32 mouse cellular contexts compared by ENCODE assay signal in the genomic region with DNA sequence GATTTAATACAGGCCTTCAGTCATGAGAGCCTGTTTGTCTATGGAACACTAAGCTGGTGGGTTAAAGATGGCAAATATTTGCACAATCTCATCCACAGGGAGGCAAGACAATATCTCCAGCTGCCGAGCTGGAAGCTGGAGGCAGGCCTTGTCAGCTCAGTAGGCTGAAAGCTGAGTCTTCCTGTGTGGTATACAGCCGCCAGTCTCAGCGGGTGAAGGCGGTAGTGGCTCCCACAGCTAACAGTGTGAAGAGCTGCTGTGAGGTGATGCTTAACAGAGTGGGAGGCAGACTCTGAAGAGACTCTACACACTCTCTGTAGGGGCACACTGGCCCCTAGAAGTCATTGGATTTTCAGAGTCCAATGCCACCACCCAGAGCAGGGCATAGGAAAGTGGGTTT. TPM values are rescaled to one million over a fixed set of nuclear protein-coding genes. Genes with fewer than 3 reads are reported as not detected.
A peak's percentile ranks its signal among the peaks of the same experiment; 100 is the strongest.
DNase-seq lines count a peak whose midpoint lies in the region; ATAC-seq and TF ChIP-seq lines count a peak whose summit lies in the region.
"Had no signal": no experiment of that assay in that cellular context is flagged by ENCODE, and none has a peak within 500 bp of the region (broad histone marks: within the 10 kb centered on the region; RNA-seq: fewer than 3 reads in every experiment).

No protein-coding gene starts in this region.

- H3K4me2 ChIP-seq in lung, embryonic 14.5 days = no peak overlapping the region
- no peak overlapping the region for H3K4me2 ChIP-seq in midbrain, embryonic 13.5 days (replicated peaks)
- H3K4me2 ChIP-seq in midbrain, postnatal 0 days (ENCODE audit: low read depth, low read length, poor library complexity, severe bottlenecking) = no peak overlapping the region
- H3K4me2 ChIP-seq: embryonic facial prominence, embryonic 13.5 days; forebrain, embryonic 12.5 days; forebrain, embryonic 15.5 days; heart, embryonic 12.5 days; heart, embryonic 15.5 days; hindbrain, embryonic 13.5 days had no signal

- peak; percentile 92 for ATAC-seq in frontal cortex, adult (ENCODE audit: low TSS enrichment)
- ATAC-seq in lung, embryonic 14.5 days (ENCODE audit: insufficient read depth) = no peak
- ATAC-seq in midbrain, embryonic 13.5 days = peak; percentile 37; the same call in 1 of the 2 replicates
- ATAC-seq in midbrain, postnatal 0 days (ENCODE audit: low FRiP score) = no peak
- ATAC-seq: activated CD4-positive, CD25-positive, alpha-beta regulatory T cell, adult 4 months; forebrain, embryonic 15.5 days; hindbrain, embryonic 16.5 days had no signal

- DNase-seq in frontal cortex, postnatal 14 days (ENCODE audit: low spot score in 2 of 2) = no peak
- DNase-seq in lung, embryonic 14.5 days = peak; percentile 9
- DNase-seq in lung, postnatal 14 days = no peak
- no peak for DNase-seq in midbrain, postnatal 0 days (ENCODE audit: low spot score)
- peak; percentile 60 for DNase-seq in brain, adult 2 months (ENCODE audit: low read depth, low spot score)
- DNase-seq in adrenal gland, adult 18-20 months (ENCODE audit: low spot score in 2 of 2) = no peak
- DNase-seq: adrenal gland, postnatal 10 days; adrenal gland, postnatal 36 days; cerebellum, adult 11-12 months; cerebellum, adult 8-10 months; cerebellum, postnatal 10 days; cerebellum, postnatal 36 days; embryo, embryonic 11 days; gastrocnemius, adult 2 months; gastrocnemius, postnatal 14 days; heart, adult 18-20 months; heart, postnatal 10 days; heart, postnatal 36 days had no signal

- H3K4me1 ChIP-seq in lung, embryonic 14.5 days (ENCODE audit: insufficient read depth) = no peaks in the 10 kb centered on the region
- no peaks in the 10 kb centered on the region; the same call in 1 of the 2 replicates for H3K4me1 ChIP-seq in midbrain, embryonic 13.5 days (replicated peaks)
- H3K4me1 ChIP-seq in midbrain, postnatal 0 days (ENCODE audit: insufficient read depth, low read length) = no peaks in the 10 kb centered on the region
- H3K4me1 ChIP-seq: forebrain, embryonic 12.5 days; forebrain, embryonic 15.5 days; hindbrain, embryonic 13.5 days had no signal

- no peak overlapping the region for H3K4me3 ChIP-seq in lung, embryonic 14.5 days (ENCODE audit: low read depth, low read length)
- no peak overlapping the region for H3K4me3 ChIP-seq in midbrain, embryonic 13.5 days (replicated peaks)
- H3K4me3 ChIP-seq in midbrain, postnatal 0 days (ENCODE audit: low read depth, low read length) = no peak overlapping the region
- H3K4me3 ChIP-seq: embryonic facial prominence, embryonic 10.5 days; embryonic facial prominence, embryonic 13.5 days; erythroblast, embryonic 14.5 days; forebrain, embryonic 12.5 days; forebrain, embryonic 15.5 days; gastrocnemius, adult 2 months; heart, embryonic 12.5 days; heart, embryonic 15.5 days; hindbrain, embryonic 10.5 days; hindbrain, embryonic 13.5 days had no signal

- no peak overlapping the region for H3K27ac ChIP-seq in lung, embryonic 14.5 days (ENCODE audit: low read depth)
- H3K27ac ChIP-seq in midbrain, embryonic 13.5 days = no peak overlapping the region
- no peak overlapping the region for H3K27ac ChIP-seq in midbrain, postnatal 0 days (ENCODE audit: low read depth, low read length)
- H3K27ac ChIP-seq: embryonic facial prominence, embryonic 10.5 days; embryonic facial prominence, embryonic 13.5 days; forebrain, embryonic 12.5 days; forebrain, embryonic 15.5 days; gastrocnemius, adult 2 months; heart, embryonic 15.5 days; hindbrain, embryonic 10.5 days; hindbrain, embryonic 13.5 days had no signal

- TF ChIP-seq CTCF in lung, embryonic 14.5 days (IDR thresholded peaks at IDR 0.05; ENCODE audit: low read depth) = no peak
- TF ChIP-seq CTCF in midbrain, postnatal 0 days (IDR thresholded peaks at IDR 0.05) = no peak

- WGBS in lung, embryonic 14.5 days = 31% methylated on average over 4 of the region's 4 CpGs
- WGBS in midbrain, embryonic 13.5 days = 66% methylated on average over 4 of the region's 4 CpGs
- WGBS in midbrain, postnatal 0 days = 64% methylated on average over 4 of the region's 4 CpGs

- no peaks in the 10 kb centered on the region for H3K27me3 ChIP-seq in lung, embryonic 14.5 days (ENCODE audit: insufficient read depth, low read length)
- no peaks in the 10 kb centered on the region for H3K27me3 ChIP-seq in midbrain, embryonic 13.5 days
- H3K27me3 ChIP-seq in midbrain, postnatal 0 days (ENCODE audit: insufficient read depth, low read length) = no peaks in the 10 kb centered on the region
- H3K27me3 ChIP-seq: embryonic facial prominence, embryonic 13.5 days; forebrain, embryonic 12.5 days; forebrain, embryonic 15.5 days; heart, embryonic 12.5 days; heart, embryonic 15.5 days; hindbrain, embryonic 13.5 days had no signal

- no peak overlapping the region for H3K9ac ChIP-seq in lung, embryonic 14.5 days
- no peak overlapping the region for H3K9ac ChIP-seq in midbrain, embryonic 13.5 days (replicated peaks)
- no peak overlapping the region for H3K9ac ChIP-seq in midbrain, postnatal 0 days (replicated peaks; ENCODE audit: low read length, poor library complexity, severe bottlenecking)
- H3K9ac ChIP-seq: embryonic facial prominence, embryonic 13.5 days; forebrain, embryonic 12.5 days; forebrain, embryonic 15.5 days; heart, embryonic 12.5 days; heart, embryonic 15.5 days; hindbrain, embryonic 13.5 days had no signal

- H3K36me3 ChIP-seq in lung, embryonic 14.5 days (ENCODE audit: insufficient read depth) = no peaks in the 10 kb centered on the region
- H3K36me3 ChIP-seq in midbrain, embryonic 13.5 days = no peaks in the 10 kb centered on the region
- H3K36me3 ChIP-seq in midbrain, postnatal 0 days (ENCODE audit: insufficient read depth, low read length) = no peaks in the 10 kb centered on the region
- H3K36me3 ChIP-seq: embryonic facial prominence, embryonic 10.5 days; embryonic facial prominence, embryonic 13.5 days; forebrain, embryonic 12.5 days; forebrain, embryonic 15.5 days; heart, embryonic 12.5 days; heart, embryonic 15.5 days; hindbrain, embryonic 10.5 days; hindbrain, embryonic 13.5 days had no signal

- H3K9me3 ChIP-seq in lung, embryonic 14.5 days (ENCODE audit: low read depth, low read length) = no peaks in the 10 kb centered on the region
- H3K9me3 ChIP-seq in midbrain, embryonic 13.5 days = no peaks in the 10 kb centered on the region
- H3K9me3 ChIP-seq in midbrain, postnatal 0 days (ENCODE audit: low read length) = no peaks in the 10 kb centered on the region
- H3K9me3 ChIP-seq: embryonic facial prominence, embryonic 10.5 days; embryonic facial prominence, embryonic 13.5 days; forebrain, embryonic 12.5 days; forebrain, embryonic 15.5 days; heart, embryonic 12.5 days; heart, embryonic 15.5 days; hindbrain, embryonic 10.5 days; hindbrain, embryonic 13.5 days had no signal

RNA-seq across cellular contexts. Expression of a gene that starts 4.1 kb away (rescaled TPM):
- not detected in 2 replicates for polyA plus RNA-seq in lung, embryonic 14.5 days (2014; fragmentation: Nextera tagmentation; extraction: Ambion mirVana)
- not detected in 2 replicates for polyA plus RNA-seq in midbrain, embryonic 13.5 days (2015; fragmentation: Nextera tagmentation; extraction: Ambion mirVana)
- total RNA-seq in midbrain, postnatal 0 days (2014; rRNA removed) = not detected in 2 replicates
- not detected in 2 replicates for polyA plus RNA-seq in midbrain, postnatal 0 days (2015; fragmentation: Nextera tagmentation; extraction: Ambion mirVana)
- not detected for total RNA-seq in adrenal gland, adult 18-20 months (2021)
- total RNA-seq: adrenal gland, postnatal 10 days; adrenal gland, postnatal 36 days; gastrocnemius, adult 2 months; gastrocnemius, postnatal 14 days had no signal
- polyA plus RNA-seq: activated CD4-positive, CD25-positive, alpha-beta regulatory T cell, adult 4 months; cortical plate, adult 2 months; erythroblast, embryonic 14.5 days; forebrain, embryonic 12.5 days; forebrain, embryonic 15.5 days; hindbrain, embryonic 13.5 days; hindbrain, embryonic 16.5 days had no signal

RNA-seq across cellular contexts. Expression of a gene that starts 53.5 kb away (rescaled TPM):
- polyA plus RNA-seq in lung, embryonic 14.5 days (2014; fragmentation: Nextera tagmentation; extraction: Ambion mirVana) = 7.4 and 8.4 TPM in 2 replicates
- 7.6 and 7.9 TPM in 2 replicates for polyA plus RNA-seq in midbrain, embryonic 13.5 days (2015; fragmentation: Nextera tagmentation; extraction: Ambion mirVana)
- 15.8 and 27.6 TPM in 2 replicates for total RNA-seq in midbrain, postnatal 0 days (2014; rRNA removed)
- polyA plus RNA-seq in midbrain, postnatal 0 days (2015; fragmentation: Nextera tagmentation; extraction: Ambion mirVana) = 7.7 and 9.6 TPM in 2 replicates
- total RNA-seq in adrenal gland, adult 18-20 months (2021) = 10 to 100 TPM; 55.5 to 62.7 TPM

Comparison
In these comparisons a context has a peak if more than half of its experiments do, and no peak if none do; other contexts are left out.
1. ATAC-seq: peak in frontal cortex, adult (single experiment) and midbrain, embryonic 13.5 days (single experiment); none in lung, embryonic 14.5 days (single experiment) and midbrain, postnatal 0 days (single experiment).
2. DNase-seq: peak in lung, embryonic 14.5 days (single experiment) and brain, adult 2 months (single experiment); none in frontal cortex, postnatal 14 days (0 of 2), lung, postnatal 14 days (single experiment), midbrain, postnatal 0 days (single experiment) and adrenal gland, adult 18-20 months (0 of 2).